Mouse (Mus musculus) CH12.LX (cell line): ENCODE results near the gene Lrrc1. TPM values are rescaled to one million over a fixed set of nuclear protein-coding genes. Genes with fewer than 3 reads are reported as not detected.

Source experiments
- DNase-seq: peaks from one replicate; pipeline ENCODE4 v3.0.0-alpha.2; 2013; ENCODE audit errors: extremely low read depth
- H3K27ac ChIP-seq: 2 replicates; pipeline ENCODE4 v1.5.1; 2012; ENCODE audit warnings: low read depth, mild to moderate bottlenecking, control low read depth, moderate library complexity; ENCODE audit not compliant: insufficient read depth
- H3K27me3 ChIP-seq: replicated peaks from 2 replicates; pipeline ENCODE3; 2012; ENCODE audit warnings: inconsistent platforms
- H3K36me3 ChIP-seq, 2 experiments: replicated peaks in 1 of 2; 2 replicates each; pipeline versions ENCODE3 to v1.6.1; 2012; ENCODE audit warnings: inconsistent platforms in 1 of 2, low read length in 1 of 2, mild to moderate bottlenecking in 1 of 2, mixed read lengths in 1 of 2, moderate library complexity in 1 of 2; ENCODE audit not compliant: control insufficient read depth in 1 of 2, insufficient read depth in 1 of 2
- H3K4me1 ChIP-seq, 2 experiments: 2 replicates each; pipeline ENCODE4 v1.6.1; 2012; ENCODE audit warnings: inconsistent platforms in 1 of 2, moderate library complexity in 1 of 2; ENCODE audit not compliant: insufficient read depth in 2 of 2, control insufficient read depth in 1 of 2
- H3K4me2 ChIP-seq: 2 replicates; pipeline ENCODE4 v1.6.1; 2012; ENCODE audit warnings: low read depth, mild to moderate bottlenecking, control low read depth; ENCODE audit not compliant: poor library complexity, insufficient read depth, severe bottlenecking
- H3K4me3 ChIP-seq, 3 experiments: fragments of 150-350 bp in 1 of 3; sonication (generic) in 1 of 3; replicated peaks in 1 of 3; 2 replicates each; pipeline versions ENCODE3 to v1.5.1; 2011 to 2012; ENCODE audit warnings: low read depth in 2 of 3, low read length in 2 of 3, mild to moderate bottlenecking in 2 of 3, moderate library complexity in 2 of 3, control low read depth in 1 of 3, improper control_type of control experiment in 1 of 3, inconsistent platforms in 1 of 3, mixed read lengths in 1 of 3; ENCODE audit not compliant: poor library complexity in 1 of 3
- H3K79me2 ChIP-seq: replicated peaks from 2 replicates; pipeline ENCODE4 v1.6.1; 2012; ENCODE audit warnings: mild to moderate bottlenecking, moderate library complexity; ENCODE audit not compliant: control insufficient read depth, poor library complexity, insufficient read depth, severe bottlenecking; ENCODE audit errors: extremely low read depth
- H3K9ac ChIP-seq: 2 replicates; pipeline ENCODE4 v1.6.1; 2012; ENCODE audit warnings: low read depth, mild to moderate bottlenecking, control low read depth, moderate library complexity; ENCODE audit not compliant: insufficient read depth
- H3K9me3 ChIP-seq: replicated peaks from 2 replicates; pipeline ENCODE3; 2012; ENCODE audit warnings: low read length, inconsistent platforms, mixed read lengths
- CHD1 ChIP-seq: IDR thresholded peaks from 2 replicates; pipeline ENCODE4 v1.6.1; 2012; ENCODE audit warnings: low read depth, low read length, improper control_type of control experiment, inconsistent platforms
- ELF1 ChIP-seq: IDR thresholded peaks from 2 replicates; pipeline ENCODE4 v1.6.1; 2014; ENCODE audit warnings: low read depth, mild to moderate bottlenecking, inconsistent platforms, low read length, improper control_type of control experiment
- EP300 ChIP-seq: IDR thresholded peaks from 2 replicates; pipeline ENCODE4 v1.6.1; 2011; ENCODE audit warnings: low read length, improper control_type of control experiment
- JUN ChIP-seq: IDR thresholded peaks from 2 replicates; pipeline ENCODE4 v1.6.1; 2011; ENCODE audit warnings: low read depth, mild to moderate bottlenecking, low read length, improper control_type of control experiment, moderate library complexity; ENCODE audit not compliant: insufficient read depth
- JUND ChIP-seq: conservative IDR thresholded peaks from 2 replicates; pipeline ENCODE4 v1.6.1; 2011; ENCODE audit warnings: low read depth, low read length, improper control_type of control experiment
- KAT2A ChIP-seq: IDR thresholded peaks from 2 replicates; pipeline ENCODE4 v1.6.1; 2012; ENCODE audit warnings: low read length, improper control_type of control experiment, inconsistent platforms; ENCODE audit not compliant: insufficient replicate concordance
- MAX ChIP-seq: IDR thresholded peaks from 2 replicates; pipeline ENCODE4 v1.6.1; 2011; ENCODE audit warnings: low read length, improper control_type of control experiment
- MAZ ChIP-seq: IDR thresholded peaks from 2 replicates; pipeline ENCODE4 v1.6.1; 2012; ENCODE audit warnings: low read depth, mild to moderate bottlenecking, inconsistent platforms, low read length, improper control_type of control experiment, moderate library complexity
- MEF2A ChIP-seq: IDR thresholded peaks from 2 replicates; pipeline ENCODE4 v1.6.1; 2014; ENCODE audit warnings: low read depth, mild to moderate bottlenecking, inconsistent platforms, low read length, improper control_type of control experiment, borderline replicate concordance
- NRF1 ChIP-seq: IDR thresholded peaks from 2 replicates; pipeline ENCODE4 v1.6.1; 2014; ENCODE audit warnings: low read depth, mild to moderate bottlenecking, inconsistent platforms, low read length, improper control_type of control experiment, moderate library complexity
- POLR2A ChIP-seq: IDR thresholded peaks from 2 replicates; pipeline ENCODE4 v1.6.1; 2011; ENCODE audit warnings: low read depth, mild to moderate bottlenecking, improper control_type of control experiment, low read length
- SMC3 ChIP-seq: IDR thresholded peaks from 2 replicates; pipeline ENCODE4 v1.6.1; 2011; ENCODE audit warnings: low read depth, low read length, improper control_type of control experiment
- TBP ChIP-seq: conservative IDR thresholded peaks from 2 replicates; pipeline ENCODE4 v1.6.1; 2011; ENCODE audit warnings: low read depth, low read length, improper control_type of control experiment
- UBTF ChIP-seq: IDR thresholded peaks from 2 replicates; pipeline ENCODE4 v1.6.1; 2012; ENCODE audit warnings: low read depth, mild to moderate bottlenecking, inconsistent platforms, low read length, improper control_type of control experiment, moderate library complexity
- USF1 ChIP-seq: IDR thresholded peaks from 2 replicates; pipeline ENCODE4 v1.6.1; 2014; ENCODE audit warnings: low read depth, mild to moderate bottlenecking, inconsistent platforms, low read length, improper control_type of control experiment
- ZC3H11A ChIP-seq: IDR thresholded peaks from 2 replicates; pipeline ENCODE4 v1.6.1; 2012; ENCODE audit warnings: low read depth, mild to moderate bottlenecking, inconsistent platforms, low read length, improper control_type of control experiment
- ZMIZ1 ChIP-seq: IDR thresholded peaks from 2 replicates; pipeline ENCODE4 v1.6.1; 2012; ENCODE audit warnings: low read depth, mild to moderate bottlenecking, inconsistent platforms, low read length, improper control_type of control experiment
- ZNF384 ChIP-seq: IDR thresholded peaks from 2 replicates; pipeline ENCODE4 v1.6.1; 2012; ENCODE audit warnings: low read depth, low read length, improper control_type of control experiment, inconsistent platforms
- dilution Hi-C: fragments of 300-500 bp; cut with MboI; formaldehyde crosslinking; loops from 2 replicates; pipeline ENCODE4 v1.14.3; 2020; ENCODE audit warnings: low sequenced_read_pairs; ENCODE audit not compliant: extremely low pct_unique_long_range_greater_than_20kb, extremely low pct_ligation_motif_present
- in situ Hi-C: fragments of 300-500 bp; cut with MboI; formaldehyde crosslinking; loops from 3 replicates; pipeline ENCODE4 v1.14.3; 2019; ENCODE audit warnings: low sequenced_read_pairs, low pct_ligation_motif_present, low pct_unique_long_range_greater_than_20kb, mixed read lengths
- polyA plus RNA-seq: library from polyadenylated mRNA; unstranded; fragments of >175 nt; gene quantifications from 2 replicates; pipeline ENCODE4 v1.2.1, GENCODE M21; 2012; ENCODE audit warnings: low read depth; ENCODE audit not compliant: insufficient read length
- total RNA-seq, 2 experiments: library from RNA; depleted of rRNA; stranded (reverse); fragments of 300-350 nt in 1 of 2; fragments of >200 nt in 1 of 2; gene quantifications; 2 replicates each; pipeline ENCODE4 v1.2.3; 2012 to 2014

Lrrc1 gene
- total and polyA plus RNA-seq, 3 experiments: 15.4 to 15.8 (median 15.8) TPM

DNA sequence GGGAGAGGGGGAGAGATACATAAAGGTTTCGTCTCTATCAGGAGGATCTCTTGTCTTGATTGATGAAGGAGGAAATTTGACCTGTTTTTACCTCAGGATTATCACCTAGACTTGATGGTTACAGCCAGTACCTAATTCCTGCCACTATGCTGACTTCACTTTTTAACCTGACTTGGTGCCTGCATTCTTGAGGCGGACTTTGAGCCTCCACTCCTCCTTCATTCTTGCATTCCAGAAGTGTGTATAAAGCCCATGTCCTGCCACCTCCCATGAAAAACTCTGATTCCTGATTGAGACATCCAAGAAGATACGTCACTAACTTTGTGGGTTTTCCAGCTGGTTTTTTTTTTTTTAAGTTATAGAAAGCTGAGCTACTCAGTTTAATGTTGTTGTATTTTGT is 1.3 kb upstream of the Lrrc1 start:
- peak overlapping the region; percentile 60 for H3K9ac ChIP-seq

GRCm38 (mm10) chr9:77545068-77545421 is 375 bp upstream of the Lrrc1 start:
- H3K4me2 ChIP-seq: peak overlapping the region; percentile 97
- TF ChIP-seq ZC3H11A: no peak
- peak; percentile 81 for TF ChIP-seq ELF1
- no peak for TF ChIP-seq JUND
- TF ChIP-seq SMC3: no peak
- TF ChIP-seq ZMIZ1: no peak
- no peak for TF ChIP-seq UBTF
- TF ChIP-seq USF1: no peak
- no peak for TF ChIP-seq EP300
- TF ChIP-seq TBP: 0 out of 2 replicates have a peak, but pooled peaks have one; percentile 7
- TF ChIP-seq POLR2A: peak; percentile 2; the same call in 1 of the 2 replicates
- TF ChIP-seq MEF2A: no peak
- peak; percentile 93 for TF ChIP-seq ZNF384
- no peak for TF ChIP-seq KAT2A
- TF ChIP-seq NRF1: no peak
- TF ChIP-seq, all 38 proteins: peak for 4
- Histone ChIP-seq H3K4me3 (peak overlapping the region; percentile 80 to 96 (median 85)), H3K27me3 (no peaks in the 10 kb centered on the region), H3K9me3 (no peaks in the 10 kb centered on the region), H3K9ac (peak overlapping the region; percentile 60), H3K79me2 (peaks cover 28% of the 10 kb centered on the region), H3K4me1 (peaks cover 3 to 61% of the 10 kb centered on the region in 2 experiments; a peak in 3 of 4 replicates), H3K27ac (peak overlapping the region; percentile 21; the same call in 1 of the 2 replicates), H3K36me3 (peaks cover 0 to 14% of the 10 kb centered on the region in 2 experiments)
- peak; percentile 55 for DNase-seq
- dilution Hi-C loops (no loop called here), in situ Hi-C loops (loop anchor here (10.0 kb wide), 1 partner anchor 130 kb away; no protein-coding TSS in a partner anchor)

More for the DNA sequence above, 1.3 kb upstream of the Lrrc1 start:
- Histone ChIP-seq H3K9me3 (no peaks in the 10 kb centered on the region), H3K79me2 (peaks cover 20% of the 10 kb centered on the region), H3K27me3 (no peaks in the 10 kb centered on the region), H3K4me1 (peaks cover 4 to 59% of the 10 kb centered on the region in 2 experiments), H3K4me2 (peak overlapping the region; percentile 97), H3K4me3 (no peak overlapping the region), H3K36me3 (peaks cover 0 to 13% of the 10 kb centered on the region in 2 experiments), H3K27ac (no peak overlapping the region)
- no peak for DNase-seq
- dilution Hi-C loops (no loop called here), in situ Hi-C loops (loop anchor here (10.0 kb wide), 1 partner anchor 131 kb away; no protein-coding TSS in a partner anchor)
- TF ChIP-seq MAZ (no peak), JUN (no peak), CHD1 (no peak), MAX (no peak)
